Mouse (Mus musculus) left cerebral cortex, postnatal 25 days (tissue): ENCODE results near the gene BC003965. TPM values are rescaled to one million over a fixed set of nuclear protein-coding genes. Genes with fewer than 3 reads are reported as not detected.
"Not testable (repeated sequence)": the region's sequence is repeated elsewhere in the genome, so short reads cannot be mapped to it uniquely, and the experiment has no call there.

Experiments
- DNase-seq, 2 experiments: peaks; one replicate each; pipeline ENCODE4 v3.0.0; 2022; ENCODE audit warnings: low spot score in 2 of 2, mixed read lengths in 1 of 2
- intact Hi-C: fragments of 180-260 bp; cut with DNase I; formaldehyde crosslinking; loops from one replicate; pipeline ENCODE4 v1.15.1; 2025
- total RNA-seq, 2 experiments: library from RNA; stranded (reverse); gene quantifications; 2 replicates each; pipeline ENCODE4 v1.2.3; 2021

The BC003965 gene
- total RNA-seq, 2 experiments from 2014 or later: 19.9 to 21.3 TPM

DNA sequence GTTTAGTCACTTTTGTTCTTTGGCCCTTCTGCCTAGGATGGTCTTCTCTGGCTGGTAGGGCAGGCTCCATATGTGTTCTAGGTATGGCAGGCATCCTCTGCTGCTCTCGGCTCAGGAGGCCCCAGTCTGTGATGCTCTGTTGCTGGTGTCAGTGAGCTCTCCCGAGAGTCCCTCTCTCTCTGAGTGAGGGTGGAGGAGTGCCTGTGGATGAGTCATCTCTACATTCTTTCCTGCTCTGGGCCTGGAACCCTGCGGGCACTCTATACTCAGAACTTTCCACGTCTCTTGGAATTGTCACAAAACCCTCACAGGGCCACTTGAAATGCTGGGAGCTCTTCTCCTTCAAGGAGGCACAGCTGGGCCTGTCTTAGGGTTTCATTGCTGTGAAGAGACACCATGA, 27.4 kb downstream of the BC003965 start:
- intact Hi-C loops: no loop called here
- no peak for DNase-seq

DNA sequence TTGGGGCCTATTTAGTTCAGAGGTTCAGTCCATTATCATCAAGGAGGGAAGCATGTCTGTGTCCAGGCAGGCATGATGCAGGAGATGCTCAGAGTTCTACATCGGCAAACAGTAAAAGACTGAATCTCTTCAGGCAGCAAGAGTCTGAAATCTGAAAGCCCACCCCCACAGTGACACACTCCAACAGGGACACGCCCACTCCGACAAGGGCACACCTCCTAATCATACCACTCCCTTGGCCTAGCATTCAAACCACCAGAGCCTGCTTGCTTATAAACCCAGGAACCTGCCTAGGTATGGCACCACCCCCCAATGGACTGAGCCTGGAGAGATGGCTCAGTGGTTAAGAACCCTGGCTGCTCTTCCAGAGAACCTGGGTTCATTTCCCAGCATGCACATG, 31.1 kb downstream of the BC003965 start:
- DNase-seq: no peak
- intact Hi-C loops: no loop called here

DNA sequence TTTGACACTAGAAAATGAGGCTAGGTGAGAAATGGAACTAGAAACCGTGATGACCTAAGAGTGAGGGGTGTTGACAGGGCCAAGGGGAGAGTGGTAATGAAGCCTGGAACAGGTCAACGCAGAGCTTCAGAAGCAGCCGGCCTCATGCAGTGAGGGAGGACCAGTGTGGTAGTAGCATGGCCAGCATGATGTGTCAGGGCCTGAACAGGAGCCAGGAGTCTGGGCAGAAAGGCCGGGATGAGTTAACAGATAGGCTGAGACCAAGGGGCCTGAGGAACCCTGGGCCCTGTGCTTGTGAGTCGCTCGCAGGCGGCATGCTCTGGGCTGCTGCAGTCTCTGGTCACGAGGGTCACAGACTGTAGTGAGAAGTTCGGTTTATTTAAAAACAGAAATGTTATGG, 34.6 kb downstream of the BC003965 start:
- intact Hi-C loops: no loop called here

DNA sequence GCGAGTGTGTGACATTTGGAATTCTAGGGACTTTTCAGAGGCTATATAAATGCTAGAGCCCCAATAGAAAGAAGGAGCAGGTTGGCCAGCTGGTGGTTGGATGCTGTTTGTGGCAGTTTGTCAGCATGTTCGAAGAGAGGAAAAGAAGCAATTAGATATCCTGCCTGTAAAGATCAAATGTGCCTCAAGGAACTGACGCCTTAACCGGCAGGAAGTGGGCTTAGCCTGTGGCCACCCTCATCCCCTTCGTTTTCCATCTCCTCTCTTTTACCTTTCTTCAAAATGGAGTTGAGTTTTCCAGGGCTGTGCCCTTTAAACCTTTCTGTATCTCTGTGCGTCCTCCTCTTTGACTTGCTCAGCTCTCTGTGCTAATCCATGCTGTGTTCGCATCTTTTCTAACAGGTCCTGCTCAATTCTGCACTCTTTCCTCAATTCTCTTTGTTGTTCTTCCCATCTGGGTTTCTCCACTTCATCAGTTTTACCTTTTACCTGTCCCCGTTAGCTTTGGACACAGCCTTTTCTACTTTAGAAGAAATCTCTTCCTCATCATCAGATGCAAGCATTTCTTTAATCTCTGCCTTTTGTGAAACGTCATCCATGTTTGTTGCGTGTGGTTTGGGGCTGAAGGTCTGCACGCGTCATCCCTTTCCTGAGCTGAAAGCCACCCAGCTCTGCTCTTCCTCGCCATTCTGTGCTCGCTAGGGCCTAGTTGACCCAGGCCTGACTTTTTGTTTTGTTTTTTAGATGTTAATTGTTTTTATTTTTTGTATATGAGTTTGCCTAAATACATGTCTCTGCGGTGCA, 35.3 kb downstream of the BC003965 start:
- intact Hi-C loops: no loop called here
- DNase-seq: no peak

More for the DNA sequence above, 34.6 kb downstream of the BC003965 start:
- no peak for DNase-seq

DNA sequence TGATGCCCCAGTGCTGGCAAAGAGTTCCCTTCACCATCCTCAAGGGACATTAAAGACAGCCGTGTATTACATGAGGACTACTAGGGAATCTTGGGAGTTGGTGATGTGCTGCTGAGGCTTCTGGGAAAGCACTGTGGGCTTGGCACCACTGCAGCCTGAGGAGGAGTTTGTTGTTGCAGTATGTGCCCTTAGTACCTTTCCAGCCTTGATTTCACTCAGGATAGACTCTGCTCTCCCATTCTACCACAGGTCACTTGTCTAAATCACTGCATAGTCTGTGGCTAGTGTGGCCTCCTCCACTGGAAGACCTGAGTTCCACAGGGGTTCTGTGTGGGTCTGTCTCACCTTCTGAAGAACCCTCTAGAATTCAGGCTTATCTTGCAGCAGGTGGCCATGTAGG, 36.4 kb downstream of the BC003965 start:
- intact Hi-C loops: no loop called here
- no peak for DNase-seq

DNA sequence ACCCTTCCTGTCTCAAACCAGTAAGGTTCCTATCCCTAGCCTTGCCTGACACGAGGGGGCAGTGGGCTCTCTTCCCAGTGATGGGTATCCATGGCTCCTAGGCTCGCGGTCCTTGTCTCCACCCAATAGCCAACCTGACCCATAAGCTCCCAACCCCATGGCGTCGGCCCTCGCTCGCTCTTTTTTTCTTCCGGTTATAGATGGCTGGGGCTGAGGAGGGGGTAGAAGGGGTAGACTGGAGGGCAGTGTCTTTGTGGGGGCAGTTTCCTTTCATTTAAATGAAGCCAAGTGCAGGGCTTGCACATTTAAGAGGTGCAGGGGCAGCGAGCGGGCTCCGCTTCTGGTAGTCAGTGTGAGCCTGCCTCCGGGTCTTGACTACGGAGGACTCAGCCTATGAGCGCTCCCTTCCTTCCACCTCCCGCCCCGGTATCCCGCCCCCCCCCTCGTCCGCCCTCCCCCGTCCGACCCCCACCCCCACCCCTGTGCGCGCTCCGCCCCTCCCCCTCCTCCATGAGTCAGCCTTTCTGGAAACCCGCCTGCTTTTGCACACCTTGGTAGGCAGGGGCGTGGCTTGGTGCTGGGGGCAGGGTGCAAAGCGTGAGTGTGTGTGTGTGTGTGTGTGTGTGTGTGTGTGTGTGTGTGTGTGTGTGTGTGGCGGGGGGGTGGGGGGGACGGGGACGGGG, 37.6 kb downstream of the BC003965 start:
- intact Hi-C loops: loop anchor here (1.0 kb wide), 1 partner anchor 34 kb away; the partner anchor contains the start of gene Unkl
- DNase-seq: peak; percentile 52 to 57

DNA sequence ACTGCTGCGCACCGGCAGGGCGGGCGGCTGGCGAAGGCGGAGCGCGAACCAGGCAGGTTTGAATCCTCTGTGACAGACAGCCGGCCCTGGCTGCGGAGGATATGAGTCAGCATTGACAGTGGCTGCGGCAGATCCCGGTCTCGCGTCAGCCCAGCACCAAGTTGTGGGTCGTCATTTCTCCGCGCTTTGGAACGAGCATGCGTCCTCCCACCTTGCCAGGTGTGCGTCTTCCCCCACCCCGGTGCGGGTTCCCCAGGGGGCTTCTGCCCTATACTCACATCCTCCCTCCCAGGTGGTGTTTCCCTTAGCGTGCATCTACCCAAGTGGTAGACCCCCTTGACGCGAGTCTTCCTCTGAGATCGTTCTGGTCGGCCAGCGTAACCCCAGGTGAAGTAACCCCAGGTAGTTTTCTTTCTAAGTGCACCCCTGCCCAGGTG, 38.2 kb downstream of the BC003965 start:
- intact Hi-C loops: loop anchor here (1.0 kb wide), 1 partner anchor 34 kb away; the partner anchor contains the start of gene Unkl
- DNase-seq: peak; percentile 45

DNA sequence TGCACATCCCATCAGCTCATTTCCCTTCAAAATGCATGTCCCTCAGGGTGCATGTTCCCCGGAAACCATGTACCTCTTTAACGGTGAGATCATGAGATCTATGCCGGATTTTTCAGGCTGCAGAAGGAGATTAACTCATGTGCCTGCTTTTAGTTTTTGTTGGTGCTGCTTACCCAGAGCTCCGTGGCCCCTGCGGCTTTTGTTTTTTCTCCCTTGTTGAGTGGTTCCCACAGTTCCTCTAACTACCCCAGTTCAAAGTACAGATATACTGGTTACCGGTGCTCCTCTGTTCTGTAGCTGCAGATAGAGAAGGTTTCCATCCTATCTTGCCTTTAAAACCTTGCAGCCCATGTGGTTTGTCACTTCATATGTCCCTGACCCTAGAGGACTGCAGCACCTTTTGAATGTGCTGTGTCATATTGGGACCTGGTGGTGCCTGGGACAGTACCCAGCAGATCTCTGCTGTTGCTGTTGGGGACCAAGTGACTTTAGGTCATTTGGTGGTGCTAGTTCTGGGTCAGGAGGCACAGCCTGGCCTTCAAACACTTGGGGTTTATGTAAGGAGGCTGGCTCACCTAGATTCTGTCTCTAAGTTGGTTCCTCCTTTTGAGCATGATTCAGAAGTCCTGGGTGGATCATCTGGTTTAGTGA, 38.7 kb downstream of the BC003965 start:
- peak in 1 of 2 experiments; percentile 33 for DNase-seq
- intact Hi-C loops: loop anchor here (1.0 kb wide), 1 partner anchor 35 kb away; the partner anchor contains the start of gene Unkl

DNA sequence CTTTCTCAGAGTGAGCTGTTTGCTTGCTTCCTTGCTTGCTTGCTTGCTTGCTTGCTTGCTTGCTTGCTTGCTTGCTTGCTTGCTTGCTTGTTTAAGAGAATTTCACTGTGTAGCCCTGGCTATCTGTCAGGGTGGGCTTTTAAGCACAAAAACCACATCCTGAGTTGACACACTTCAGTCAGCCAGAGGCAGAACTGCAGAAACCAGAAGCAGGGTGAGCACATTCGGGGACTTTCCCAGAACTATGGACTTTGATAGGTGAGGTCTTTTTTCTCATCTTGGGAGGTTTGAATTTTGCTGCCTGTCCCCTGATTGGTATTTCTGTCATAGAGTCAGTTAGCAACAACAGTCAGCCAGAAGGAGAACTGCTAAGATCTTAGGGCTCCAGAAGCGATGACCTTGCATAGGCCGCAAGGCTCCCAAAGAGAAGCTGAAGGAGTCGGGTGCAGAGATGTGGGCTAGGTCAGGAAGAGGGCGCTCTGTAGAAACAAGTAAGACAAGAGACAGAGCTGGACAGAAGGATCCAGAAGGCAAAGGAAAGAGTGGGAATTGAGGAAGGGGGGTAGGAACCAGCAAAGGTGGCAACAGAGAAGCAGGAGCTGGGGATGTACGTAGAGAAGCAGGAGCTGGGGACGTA, 40.4 kb downstream of the BC003965 start:
- intact Hi-C loops: no loop called here
- DNase-seq: no peak

DNA sequence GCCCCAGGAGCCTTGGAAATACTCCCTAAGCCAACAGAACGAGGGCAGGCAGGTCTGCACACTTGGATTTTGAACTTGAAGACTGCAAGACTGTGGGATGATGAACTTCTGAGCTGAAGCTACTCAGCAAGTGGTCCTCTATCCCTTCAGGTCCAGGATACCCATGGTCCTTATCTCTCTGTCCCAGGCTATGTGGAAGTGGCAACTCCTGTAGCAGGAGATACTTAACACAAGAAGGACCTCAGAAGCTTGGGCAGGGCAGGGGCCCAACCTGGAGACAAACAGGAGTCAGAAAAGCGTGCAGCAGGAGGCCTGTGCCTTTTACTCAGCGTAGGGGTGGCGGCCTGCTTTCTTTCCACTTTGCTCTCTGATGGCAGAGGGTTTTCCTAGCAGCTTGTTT, 41.3 kb downstream of the BC003965 start:
- intact Hi-C loops: no loop called here
- no peak for DNase-seq

DNA sequence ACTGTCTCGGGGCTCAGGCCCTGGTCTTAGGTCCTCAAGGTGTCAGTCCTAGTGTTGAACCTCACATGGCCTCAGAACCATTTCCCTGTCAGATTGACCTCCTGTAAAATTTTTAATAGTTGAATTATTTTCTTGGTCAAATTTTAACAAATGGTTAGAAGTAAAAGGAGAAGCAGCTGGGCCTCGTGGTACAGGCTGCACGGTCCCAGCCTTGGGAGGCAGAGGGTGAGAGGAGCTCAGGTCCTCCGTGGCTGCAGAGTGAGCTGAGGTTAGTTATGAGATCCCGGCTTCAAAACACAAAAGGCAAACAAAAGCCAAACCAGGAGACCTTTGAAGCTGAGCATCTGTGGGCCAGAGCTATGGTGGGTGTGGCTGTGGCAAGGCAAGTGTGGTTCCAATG, 43.6 kb downstream of the BC003965 start:
- no peak for DNase-seq
- intact Hi-C loops: no loop called here

DNA sequence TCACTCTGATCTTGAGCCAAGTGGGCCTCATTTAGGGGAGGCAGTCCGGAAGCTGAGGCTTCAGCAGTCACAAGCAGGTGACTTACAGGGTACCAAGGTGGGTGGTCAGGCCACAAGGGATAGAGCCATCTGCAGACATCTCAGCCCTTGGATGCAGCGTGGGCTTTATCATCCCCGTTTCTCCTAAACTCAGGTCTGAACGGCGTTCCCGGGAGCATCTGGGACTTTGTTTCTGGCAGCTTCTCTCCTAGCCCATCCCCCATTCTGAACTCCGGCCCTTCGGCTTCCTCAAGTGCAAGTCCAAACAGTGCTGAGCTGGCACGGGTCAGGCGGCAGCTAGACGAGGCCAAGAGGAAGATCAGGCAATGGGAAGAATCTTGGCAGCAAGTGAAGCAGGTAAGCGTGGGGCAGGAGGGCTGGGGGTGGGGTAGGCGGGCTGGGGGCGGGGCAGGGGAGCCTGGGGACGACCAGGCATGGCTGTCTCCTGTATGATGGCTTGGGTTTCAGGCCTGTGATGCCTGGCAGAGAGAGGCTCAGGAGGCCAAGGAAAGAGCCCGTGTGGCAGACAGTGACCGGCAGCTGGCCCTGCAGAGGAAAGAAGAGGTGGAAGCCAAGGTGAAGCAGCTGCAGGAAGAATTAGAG, 45.8 kb downstream of the BC003965 start:
- intact Hi-C loops, DNase-seq: not testable (repeated sequence)

DNA sequence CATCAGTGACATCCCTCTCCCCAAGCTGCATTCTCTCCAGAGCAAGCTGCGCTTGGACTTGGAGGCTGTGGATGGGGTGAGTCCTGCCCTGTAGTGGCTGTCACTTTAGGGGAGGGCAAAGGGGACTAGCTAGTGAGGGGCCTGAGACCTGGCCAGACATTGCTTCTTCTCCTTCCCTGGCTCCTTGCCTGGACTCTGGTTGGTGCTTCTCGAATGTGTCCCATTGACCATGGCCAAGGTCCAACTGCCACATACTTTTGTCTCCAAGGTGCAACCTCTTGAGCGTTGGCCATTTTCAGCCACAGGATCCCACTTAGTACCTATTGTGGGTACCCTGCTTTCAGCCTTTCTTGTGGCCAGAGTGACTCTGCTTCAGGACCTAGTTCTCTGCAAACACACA, 46.3 kb downstream of the BC003965 start:
- intact Hi-C loops: no loop called here
- no peak for DNase-seq

DNA sequence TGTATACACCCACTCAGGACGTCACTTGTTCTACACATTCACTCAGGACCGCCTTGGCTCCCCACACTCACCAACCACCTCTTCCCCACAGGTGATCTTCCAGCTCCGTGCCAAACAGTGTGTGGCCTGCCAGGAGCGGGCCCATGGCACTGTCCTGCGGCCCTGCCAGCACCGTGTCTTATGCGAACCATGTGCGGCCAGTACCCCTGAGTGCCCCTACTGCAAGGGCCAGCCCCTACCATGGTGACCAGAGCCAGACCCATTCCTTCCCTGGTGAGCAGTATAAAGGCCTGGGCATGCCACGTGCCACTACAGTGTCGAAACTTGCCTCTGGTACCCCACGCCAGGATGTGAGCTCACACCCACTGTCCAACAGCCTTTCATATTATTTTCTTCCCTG, 47.3 kb downstream of the BC003965 start:
- DNase-seq, intact Hi-C loops: not testable (repeated sequence)

DNA sequence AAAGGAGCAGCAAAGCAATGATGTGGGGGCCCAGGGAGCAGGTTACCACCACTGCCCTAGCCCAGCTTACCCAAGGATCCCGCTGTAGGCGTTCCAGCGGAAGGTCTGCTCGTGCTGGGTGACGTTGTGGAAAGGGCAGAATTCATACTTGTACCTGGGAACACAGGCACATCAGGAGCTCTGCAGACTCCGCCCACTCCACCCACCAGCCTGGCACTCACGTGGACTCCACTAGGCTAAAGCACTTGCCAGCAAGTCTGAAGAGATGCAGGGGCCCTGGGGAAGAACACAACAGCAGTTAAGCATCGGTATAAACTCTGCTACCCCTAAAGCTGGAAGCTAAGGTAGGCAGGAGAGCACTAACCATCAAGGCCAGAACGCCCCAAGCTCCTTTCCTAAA, 51.3 kb downstream of the BC003965 start:
- peak in 1 of 2 experiments; percentile 37 for DNase-seq
- intact Hi-C loops: no loop called here

Other genes starting within 250 kb of the BC003965 start
- 100 to 1,000 TPM; 345 to 372 TPM for gene Mapk8ip3, start 247.6 kb upstream of the BC003965 start, total RNA-seq
- 1 to 10 TPM; 5.5 to 5.6 TPM for gene Jpt2, start 223.9 kb upstream of the BC003965 start, total RNA-seq
- 10 to 100 TPM; 25.7 to 26.6 TPM for gene Cramp1l, start 168.8 kb upstream of the BC003965 start, total RNA-seq
- 10 to 100 TPM; 21.9 to 23.0 TPM for gene Ift140, start 168.5 kb upstream of the BC003965 start, total RNA-seq
- 10 to 100 TPM; 10.5 to 11.8 TPM for gene Tmem204, start 101.0 kb upstream of the BC003965 start, total RNA-seq
- gene Telo2, start 68.6 kb upstream of the BC003965 start, total RNA-seq: 10 to 100 TPM; 26.3 to 28.7 TPM
- under 1 TPM; 0.46 to 0.76 TPM for gene Ptx4, start 63.8 kb upstream of the BC003965 start, total RNA-seq
- gene Clcn7, start 51.2 kb upstream of the BC003965 start, total RNA-seq: 10 to 100 TPM; 51.4 to 52.3 TPM
- gene Ccdc154, start 22.1 kb upstream of the BC003965 start, total RNA-seq: under 1 TPM; 0.14 TPM
- not detected for gene Gm38655, start 9.1 kb upstream of the BC003965 start, total RNA-seq
- gene Unkl, start 3.8 kb downstream of the BC003965 start, total RNA-seq: 10 to 100 TPM; 37.3 to 38.6 TPM
- gene Gnptg, start 55.6 kb downstream of the BC003965 start, total RNA-seq: 10 to 100 TPM; 71.3 to 79.8 TPM
- gene Tsr3, start 55.6 kb downstream of the BC003965 start, total RNA-seq: 10 to 100 TPM; 24.6 to 25.4 TPM
- 10 to 100 TPM; 17.9 to 28.6 TPM for gene Baiap3, start 71.8 kb downstream of the BC003965 start, total RNA-seq
- gene Ube2i, start 90.1 kb downstream of the BC003965 start, total RNA-seq: 100 to 1,000 TPM; 209 to 215 TPM
- not detected for gene Prss34, start 113.8 kb downstream of the BC003965 start, total RNA-seq
- not detected for gene Prss28, start 124.1 kb downstream of the BC003965 start, total RNA-seq
- not detected for gene Prss29, start 134.1 kb downstream of the BC003965 start, total RNA-seq
- gene Tpsab1, start 161.0 kb downstream of the BC003965 start, total RNA-seq: not detected
- not detected for gene Tpsb2, start 181.8 kb downstream of the BC003965 start, total RNA-seq
- not detected for gene Tpsg1, start 184.7 kb downstream of the BC003965 start, total RNA-seq
- gene Cacna1h, start 249.2 kb downstream of the BC003965 start, total RNA-seq: 10 to 100 TPM; 39.0 to 39.5 TPM